Mouse (Mus musculus): ENCODE data around the gene Pex14.

DNA sequence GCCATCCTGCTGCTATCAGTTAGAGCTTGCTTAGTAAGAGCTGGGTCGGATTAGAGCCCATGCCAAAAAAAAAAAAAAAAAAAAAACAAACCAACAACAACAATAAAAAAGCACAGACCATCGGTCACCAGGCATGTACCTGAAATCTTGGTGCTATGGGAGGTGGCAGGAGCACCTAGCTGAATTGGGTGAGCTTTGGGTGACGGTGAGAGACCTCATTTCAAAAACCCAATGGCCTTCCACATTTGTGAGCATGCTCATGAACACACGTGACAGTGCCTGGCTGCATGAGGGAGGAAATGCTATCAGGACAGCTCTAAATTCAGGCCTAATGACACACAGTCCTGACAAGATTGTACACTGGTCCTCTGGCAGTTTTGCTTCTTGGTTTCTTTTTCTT is 48.4 kb upstream of the Pex14 start:
- TF ChIP-seq CTCF (IDR thresholded peaks at IDR 0.05; ENCODE audit: insufficient read depth, low read depth, low read length) (no peak), POLR2A (IDR thresholded peaks at IDR 0.05; ENCODE audit: insufficient read depth, low read depth, low read length) (no peak)
